Mouse (Mus musculus) 3134 (cell line): Measurements from ENCODE around the gene Cyp4f37.
"Not testable (repeated sequence)": the region's sequence is repeated elsewhere in the genome, so short reads cannot be mapped to it uniquely, and the experiment has no call there.

Experiments
- DNase-seq: peaks from one replicate; pipeline ENCODE4 v3.0.0-alpha.2; 2011; ENCODE audit warnings: low spot score; ENCODE audit not compliant: insufficient read length; ENCODE audit errors: extremely low read depth

Gene Cyp4f37

DNA sequence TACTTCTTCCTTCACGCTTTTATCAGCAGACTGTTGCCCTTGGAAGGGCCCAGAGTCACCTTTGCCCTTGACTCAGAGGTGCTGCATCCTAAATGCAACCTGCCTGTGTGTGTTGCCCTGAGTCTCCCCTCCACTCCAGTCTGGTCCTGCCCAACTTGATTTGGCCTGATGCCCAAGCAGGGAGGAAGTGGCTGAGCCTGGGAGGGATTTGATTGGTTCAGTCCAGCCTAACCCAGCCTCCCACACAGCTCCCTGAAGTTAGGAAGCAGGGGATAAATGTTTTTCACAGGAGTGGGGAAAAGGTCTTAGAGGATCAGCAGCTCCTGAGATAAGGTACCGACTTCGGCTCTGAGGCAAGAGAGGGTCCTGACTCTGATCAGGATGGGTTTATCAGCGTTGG, at the start of gene Cyp4f37:
TSS of gene Cyp4f37 (plus strand) at position 292 of the 400 bp plus-strand sequence.
- not testable (repeated sequence) for DNase-seq

DNA sequence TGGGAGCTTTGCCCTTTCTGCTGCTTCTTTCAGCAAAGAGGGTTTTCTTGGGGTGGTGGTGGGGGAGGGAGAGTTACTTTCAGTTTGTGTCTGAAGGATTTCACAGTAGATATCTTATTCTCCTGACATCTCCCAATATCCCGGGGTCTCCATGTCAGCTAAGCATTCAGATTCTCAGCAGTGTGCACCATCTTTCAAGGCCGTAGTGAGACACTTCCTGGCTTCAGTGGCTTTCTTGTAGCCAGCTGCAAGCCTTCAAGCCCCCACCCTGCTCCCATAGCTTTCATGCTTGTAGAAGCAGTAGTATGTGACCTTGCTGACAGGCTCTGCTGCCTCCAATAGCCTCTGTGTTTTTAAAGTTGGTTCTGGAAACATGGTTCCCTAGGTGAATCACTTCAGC, 47.8 kb upstream of the Cyp4f37 start:
- not testable (repeated sequence) for DNase-seq

DNA sequence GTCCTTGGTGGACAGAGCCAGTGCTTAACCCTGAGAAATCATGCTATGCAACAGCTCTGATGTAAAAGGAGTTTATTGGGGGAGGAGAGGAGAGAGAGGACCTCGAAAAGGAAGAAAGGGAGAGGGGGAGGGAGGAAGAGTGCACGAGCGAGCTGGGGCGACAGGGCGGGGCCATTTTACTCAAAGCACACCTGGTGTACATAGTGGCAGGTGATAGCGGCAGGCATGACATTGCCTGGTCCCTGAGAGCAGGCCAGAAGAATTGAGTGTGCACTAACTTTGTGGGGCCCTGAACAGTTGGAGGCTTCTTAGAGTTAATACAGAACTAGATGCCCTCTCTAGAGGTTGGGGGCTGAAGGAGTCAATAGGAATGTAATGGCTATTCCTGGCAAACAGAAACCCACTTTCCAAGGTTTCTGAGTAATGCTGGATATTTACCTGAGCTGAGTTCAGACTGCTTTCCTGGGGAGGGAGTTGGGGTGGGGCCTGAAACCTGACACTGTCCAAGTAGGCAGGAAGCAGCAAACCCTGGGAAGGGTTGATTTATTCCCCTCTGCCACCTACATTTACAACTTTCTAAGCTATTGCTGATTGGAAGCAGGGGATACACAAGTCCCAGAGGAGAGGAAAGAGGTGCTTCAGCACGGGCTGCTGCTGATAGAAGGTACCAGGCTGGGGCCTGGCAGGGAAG, 43.5 kb upstream of the Cyp4f37 start:
- no peak for DNase-seq

DNA sequence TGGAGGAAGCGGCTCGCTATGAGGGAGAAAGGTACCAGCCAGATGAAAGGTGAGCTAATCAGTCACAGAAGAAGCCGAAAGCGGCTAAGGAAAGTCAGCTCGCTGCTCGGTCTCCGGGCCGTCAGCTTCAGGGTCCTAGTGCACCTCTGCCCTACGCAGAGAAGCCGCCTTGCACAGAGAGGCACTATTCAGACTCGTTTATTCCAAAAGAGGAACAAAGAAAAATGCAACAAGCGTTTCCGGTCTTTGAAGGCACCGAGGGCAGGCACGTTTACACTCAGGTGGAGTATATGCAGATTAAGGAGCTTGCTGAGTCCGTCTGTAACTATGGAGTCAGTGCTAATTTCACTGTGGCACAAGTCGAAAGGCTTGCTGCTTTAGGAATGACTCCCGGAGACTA, 24.6 kb upstream of the Cyp4f37 start:
- DNase-seq, result no peak

- DNase-seq, result no peak
Observed at GRCm38 (mm10) chr17:32608055-32608454, 13.1 kb upstream of the Cyp4f37 start.

GRCm38 (mm10) chr17:32610231-32610630, 10.9 kb upstream of the Cyp4f37 start:
- DNase-seq, result not testable (repeated sequence)

DNA sequence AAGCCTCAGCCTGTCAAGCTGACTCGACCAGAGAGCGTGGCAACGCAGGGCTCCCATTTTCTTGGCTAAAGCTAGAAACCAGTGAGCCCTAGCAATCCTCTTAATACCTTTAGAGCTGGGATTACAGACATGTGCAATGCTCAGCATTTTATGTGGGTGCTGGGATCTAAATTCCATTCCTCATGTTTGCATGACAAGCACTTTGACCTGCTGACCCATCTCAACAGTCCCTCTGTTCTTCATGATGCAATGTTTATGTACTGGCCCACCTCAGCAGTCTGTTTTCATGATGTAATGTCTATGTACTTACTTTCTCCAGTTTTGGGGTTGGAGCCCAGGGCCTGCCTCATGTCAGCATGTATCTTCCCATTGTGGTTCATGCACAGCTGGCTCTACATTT, 10.2 kb upstream of the Cyp4f37 start:
- no peak for DNase-seq

DNA sequence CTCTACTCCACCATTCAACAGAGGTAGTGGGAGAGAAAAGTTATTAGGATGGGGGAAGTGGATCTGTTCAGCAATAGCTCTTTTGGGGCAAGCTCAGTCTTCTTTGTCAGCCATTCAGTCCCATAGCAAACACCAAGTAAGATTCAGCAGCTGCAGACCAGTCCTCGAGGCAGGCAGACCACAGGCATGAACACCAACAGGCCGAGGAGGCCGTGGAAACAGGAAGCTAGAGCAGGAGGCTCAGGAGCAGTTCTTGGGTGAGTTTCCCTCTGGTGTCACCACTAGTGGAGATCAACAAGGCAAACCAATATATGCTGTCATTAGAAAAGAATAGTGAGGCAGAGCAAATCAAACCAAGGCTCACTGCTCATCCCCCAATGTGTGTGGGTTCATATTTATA, 8.7 kb upstream of the Cyp4f37 start:
- no peak for DNase-seq

GRCm38 (mm10) chr17:32617252-32617651, 3.9 kb upstream of the Cyp4f37 start:
- DNase-seq, result no peak

DNA sequence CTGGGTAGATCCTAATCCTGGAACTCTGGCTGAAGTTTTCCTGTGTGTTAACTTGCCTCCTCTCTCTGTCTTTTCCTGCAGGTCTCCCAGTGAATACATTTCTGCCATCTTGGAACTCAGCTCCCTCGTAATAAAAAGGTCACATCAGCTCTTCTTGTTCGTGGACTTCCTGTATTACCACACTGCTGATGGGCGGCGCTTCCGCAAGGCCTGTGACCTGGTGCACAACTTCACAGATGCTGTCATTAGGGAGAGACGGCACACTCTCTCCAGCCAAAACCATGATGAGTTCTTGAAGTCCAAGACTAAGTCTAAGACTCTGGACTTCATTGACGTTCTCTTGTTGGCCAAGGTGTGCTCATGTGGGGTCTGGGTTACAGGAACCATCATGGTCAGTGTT, 8.6 kb downstream of the Cyp4f37 start:
- not testable (repeated sequence) for DNase-seq

DNA sequence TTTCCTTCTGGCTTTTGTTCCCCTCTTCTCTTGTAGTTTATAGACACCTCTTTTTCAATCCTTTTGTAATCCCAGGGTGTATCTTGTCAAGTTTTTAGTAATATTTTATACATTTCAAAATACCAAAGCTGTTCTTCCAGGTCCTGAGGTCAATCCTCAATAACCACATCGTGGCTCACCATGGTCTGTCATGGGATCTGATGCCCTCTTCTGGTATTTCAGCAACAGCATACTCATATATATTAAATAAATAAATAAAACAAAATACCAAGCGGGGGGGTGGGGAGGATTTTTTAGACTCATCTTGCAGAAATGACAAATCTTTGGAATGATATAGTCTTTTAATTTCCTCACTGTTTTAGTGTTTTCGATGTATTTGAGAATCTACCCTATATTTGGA, 10.8 kb downstream of the Cyp4f37 start:
- no peak for DNase-seq

- DNase-seq, result not testable (repeated sequence)
Observed at GRCm38 (mm10) chr17:32634242-32634971, 13.3 kb downstream of the Cyp4f37 start.

DNA sequence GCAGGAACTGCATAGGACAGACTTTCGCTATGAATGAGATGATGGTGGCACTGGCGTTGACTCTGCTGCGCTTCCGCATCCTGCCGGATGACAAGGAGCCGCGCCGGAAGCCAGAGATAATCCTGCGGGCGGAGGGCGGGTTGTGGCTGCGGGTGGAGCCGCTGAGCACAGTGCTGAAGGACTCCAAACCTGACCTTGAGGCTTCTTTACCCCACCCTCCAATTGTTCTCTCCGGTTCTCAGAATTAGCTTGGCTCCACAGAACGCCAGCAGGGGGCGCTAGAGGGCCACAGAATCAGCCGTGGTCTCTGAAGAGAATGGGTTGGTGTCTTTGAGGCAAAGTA, 13.8 kb downstream of the Cyp4f37 start:
- peak; percentile 23 for DNase-seq

DNA sequence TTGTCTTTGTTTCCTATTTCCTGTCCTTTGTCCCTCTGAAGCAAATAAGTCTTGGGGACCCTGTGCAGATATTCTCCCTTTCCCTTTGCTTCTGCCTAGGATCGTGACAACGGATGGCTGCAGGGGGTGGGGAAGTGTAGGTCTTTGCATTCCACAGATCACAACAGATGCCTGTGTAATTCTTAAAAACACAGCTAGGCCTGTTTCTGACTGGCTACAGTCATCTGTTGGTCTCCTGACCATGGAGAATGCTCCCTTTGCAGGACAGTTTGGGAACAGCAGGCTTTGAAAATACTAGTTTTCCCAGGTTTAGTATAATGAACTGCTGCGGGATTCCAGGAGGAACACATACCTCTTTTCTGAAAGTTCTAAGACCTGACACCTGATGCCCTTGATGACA, 15.2 kb downstream of the Cyp4f37 start:
- no peak for DNase-seq

DNA sequence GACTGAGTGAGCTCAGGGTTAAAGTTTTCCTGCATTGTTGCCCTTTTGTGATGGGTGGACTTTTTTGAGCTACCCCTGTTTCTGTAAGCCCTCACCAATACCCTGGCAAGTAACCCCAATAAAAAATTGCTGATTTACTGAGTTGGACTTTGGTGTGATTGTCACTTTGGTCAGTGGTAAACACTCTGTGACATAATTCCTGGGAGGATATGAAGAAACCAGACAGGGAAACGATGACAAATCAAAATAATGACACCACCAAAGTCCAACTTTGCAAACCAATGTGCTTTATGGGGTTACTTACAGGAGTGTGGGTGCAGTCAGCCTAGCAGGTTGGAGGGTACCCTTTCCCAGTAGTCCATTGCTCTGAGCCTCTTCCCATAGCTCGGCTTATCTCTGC, 16.0 kb downstream of the Cyp4f37 start:
- DNase-seq, result no peak

- no peak for DNase-seq
Observed at GRCm38 (mm10) chr17:32646631-32647030, 25.5 kb downstream of the Cyp4f37 start.

- no peak for DNase-seq
Observed at GRCm38 (mm10) chr17:32653860-32654259, 32.8 kb downstream of the Cyp4f37 start.

- DNase-seq, result no peak
Observed at GRCm38 (mm10) chr17:32657041-32657440, 35.9 kb downstream of the Cyp4f37 start.

GRCm38 (mm10) chr17:32658246-32658645, 37.1 kb downstream of the Cyp4f37 start:
- no peak for DNase-seq

DNA sequence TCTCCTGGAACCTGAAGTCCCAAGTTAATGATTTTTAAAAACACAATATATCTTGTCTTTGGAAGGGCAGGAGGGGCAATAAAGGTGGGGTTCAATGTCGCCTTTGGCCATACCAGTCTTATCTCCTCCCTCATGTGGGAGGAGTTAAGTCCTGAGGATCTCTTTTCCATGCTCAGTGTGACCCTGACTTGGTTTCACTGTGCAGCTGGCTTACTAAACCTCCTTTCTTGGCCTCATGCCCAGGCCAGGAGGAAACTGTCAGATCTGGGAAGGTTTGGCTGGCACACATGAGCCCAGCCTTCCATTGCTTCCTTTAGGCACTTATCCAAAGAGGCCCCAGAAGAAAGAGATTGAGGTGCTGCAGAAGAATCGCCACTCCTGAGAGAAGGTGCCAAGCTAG, 37.6 kb downstream of the Cyp4f37 start, which contains the start of gene Cyp4f40:
TSS of gene Cyp4f40 (plus strand) at position 189 of the 400 bp plus-strand sequence.
- DNase-seq, result no peak

DNA sequence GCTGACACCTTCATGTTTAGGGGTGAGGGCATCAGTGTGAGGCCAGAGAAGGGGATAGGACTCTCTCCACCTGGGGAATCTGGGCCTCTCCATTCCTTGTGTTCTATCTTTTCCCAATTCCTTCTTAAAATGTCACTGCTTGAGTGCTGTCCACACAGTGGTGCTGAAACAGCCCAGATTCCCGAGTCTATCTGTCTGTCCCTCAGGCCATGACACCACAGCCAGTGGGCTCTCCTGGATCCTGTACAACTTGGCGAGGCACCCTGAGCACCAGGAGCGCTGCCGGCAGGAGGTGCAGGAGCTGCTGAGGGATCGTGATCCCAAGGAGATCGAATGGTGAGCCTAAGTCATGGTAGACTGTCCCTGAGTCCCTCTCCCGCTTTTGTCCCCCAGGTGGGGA, 52.9 kb downstream of the Cyp4f37 start:
- DNase-seq, result no peak

GRCm38 (mm10) chr17:32676040-32676635, 55.0 kb downstream of the Cyp4f37 start:
- DNase-seq, result no peak
